Mouse (Mus musculus) brain, embryonic 14.5 days (tissue): Measurements from ENCODE around the gene Spata31d1d. TPM values are rescaled to one million over a fixed set of nuclear protein-coding genes. Genes with fewer than 3 reads are reported as not detected.
A peak's percentile ranks its signal among the peaks of the same experiment; 100 is the strongest.

ENCODE experiments used
- DNase-seq: peaks from one replicate; pipeline ENCODE4 v3.0.0-alpha.2; 2011; ENCODE audit warnings: low read depth
- CTCF ChIP-seq: fragments of 200-500 bp; IDR thresholded peaks from 2 replicates; pipeline ENCODE4 v1.5.1; 2012; ENCODE audit warnings: inconsistent platforms, mild to moderate bottlenecking, moderate library complexity, borderline replicate concordance; ENCODE audit not compliant: insufficient read depth, insufficient read length; ENCODE audit errors: extremely low read depth
- POLR2A ChIP-seq: fragments of 200-500 bp; IDR thresholded peaks from 2 replicates; pipeline ENCODE4 v1.6.1; 2012; ENCODE audit warnings: mild to moderate bottlenecking, inconsistent platforms, borderline replicate concordance; ENCODE audit not compliant: poor library complexity, insufficient read depth, insufficient read length, severe bottlenecking; ENCODE audit errors: extremely low read depth
- polyA plus RNA-seq: library from polyadenylated mRNA; depleted of rRNA; stranded (reverse); fragments of >200 nt; gene quantifications from 2 replicates; pipeline ENCODE4 v1.2.3, GENCODE M21; 2012; rRNA removed

Gene Spata31d1d
- polyA plus RNA-seq, 1 experiment: 0.04 TPM

GRCm38 (mm10) chr13:59685236-59685635, 46.3 kb downstream of the Spata31d1d start:
- DNase-seq: no peak
- TF ChIP-seq POLR2A: no peak
- no peak for TF ChIP-seq CTCF

DNA sequence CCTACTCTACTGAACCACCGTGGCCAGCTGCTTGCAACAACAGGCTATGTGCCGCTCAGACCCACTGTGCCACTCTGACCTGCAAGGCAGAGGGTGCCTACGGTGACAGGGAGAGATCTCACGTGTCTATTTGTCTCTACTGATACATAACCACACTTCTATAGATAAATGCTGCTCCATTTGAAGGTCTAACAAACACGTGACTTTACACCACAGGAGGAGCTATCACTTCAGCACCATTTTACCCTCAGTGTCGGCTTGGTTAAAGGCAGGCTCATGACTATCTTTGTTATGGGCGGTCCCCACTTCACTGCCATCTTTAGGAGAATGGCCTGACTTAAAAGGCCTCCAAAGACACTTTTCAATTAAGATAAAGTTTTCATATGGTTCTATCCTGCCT, 48.9 kb downstream of the Spata31d1d start:
- no peak for DNase-seq
- TF ChIP-seq CTCF: no peak
- TF ChIP-seq POLR2A: no peak

DNA sequence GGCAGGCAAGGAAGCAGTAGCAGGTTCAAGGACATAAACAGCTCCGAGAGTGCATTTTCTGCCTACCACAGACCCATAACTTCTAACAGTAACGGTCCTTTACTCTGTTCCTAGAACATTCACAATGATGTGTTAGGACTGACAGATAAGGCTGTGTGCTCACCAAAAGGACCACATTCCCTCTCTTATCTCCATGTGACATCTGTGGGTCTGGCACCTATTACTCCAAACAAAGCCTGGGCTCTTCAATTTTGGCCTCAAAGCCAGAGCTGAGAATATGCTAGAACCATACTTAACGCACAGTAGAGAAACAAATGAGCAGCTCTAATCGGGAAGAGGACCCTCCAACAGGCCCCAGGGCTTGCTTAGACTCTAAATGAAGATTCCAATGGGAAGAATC, 51.6 kb downstream of the Spata31d1d start:
- TF ChIP-seq POLR2A (no peak), CTCF (no peak)

DNA sequence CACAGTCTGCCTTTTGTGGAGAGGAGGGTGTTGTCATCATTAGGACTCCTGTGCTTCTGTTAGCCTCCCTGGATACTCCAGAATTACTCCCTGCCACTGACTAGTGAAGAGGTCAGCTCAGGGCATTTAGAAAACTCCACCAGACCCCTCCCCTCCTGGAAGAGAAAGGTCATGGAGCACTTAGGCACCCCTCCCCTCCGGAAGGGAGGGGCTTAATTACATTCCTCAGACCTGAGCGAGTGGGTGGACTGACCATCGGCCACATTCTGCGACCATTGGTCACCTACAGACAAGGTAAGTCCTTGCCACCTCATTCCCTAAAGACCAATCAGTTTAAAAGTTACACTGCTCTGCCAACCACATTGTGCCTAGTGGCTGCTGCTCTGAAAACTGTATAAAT, 52.2 kb downstream of the Spata31d1d start:
- no peak for TF ChIP-seq POLR2A
- no peak for TF ChIP-seq CTCF
- DNase-seq: no peak

More for the DNA sequence above, 51.6 kb downstream of the Spata31d1d start:
- no peak for DNase-seq

GRCm38 (mm10) chr13:59676316-59677229, 55.0 kb downstream of the Spata31d1d start:
- DNase-seq: peak; percentile 7
- no peak for TF ChIP-seq POLR2A
- no peak for TF ChIP-seq CTCF

Other genes starting within 250 kb of the Spata31d1d start
- 35.8 and 50.1 TPM in 2 replicates for gene Agtpbp1, start 146.5 kb downstream of the Spata31d1d start, polyA plus RNA-seq
- 114 and 119 TPM in 2 replicates for gene Naa35, start 146.5 kb downstream of the Spata31d1d start, polyA plus RNA-seq
- 25.3 and 25.8 TPM in 2 replicates for gene Golm1, start 55.9 kb downstream of the Spata31d1d start, polyA plus RNA-seq
- not detected in 2 replicates for gene 4921517D22Rik, start 37.6 kb downstream of the Spata31d1d start, polyA plus RNA-seq
- gene Spata31d1a, start 21.4 kb downstream of the Spata31d1d start, polyA plus RNA-seq: 0.01 and 0.04 TPM in 2 replicates
- gene Spata31d1b, start 19.5 kb downstream of the Spata31d1d start, polyA plus RNA-seq: 0.01 and 0.03 TPM in 2 replicates
- 0.13 and 0.18 TPM in 2 replicates for gene 1700014D04Rik, start 15.0 kb upstream of the Spata31d1d start, polyA plus RNA-seq
- 130 and 135 TPM in 2 replicates for gene Isca1, start 38.1 kb upstream of the Spata31d1d start, polyA plus RNA-seq
- gene Gm49354, start 50.5 kb upstream of the Spata31d1d start, polyA plus RNA-seq: 0.55 TPM in 1 of 2 replicates, not detected in the other
- gene Tut7, start 91.4 kb upstream of the Spata31d1d start, polyA plus RNA-seq: 33.1 and 40.2 TPM in 2 replicates